Mouse (Mus musculus): ENCODE results near the gene Adk. TPM values are rescaled to one million over a fixed set of nuclear protein-coding genes. Genes with fewer than 3 reads are reported as not detected.

Gene Adk
- polyA plus RNA-seq, 1 experiment: 27.3 TPM

DNA sequence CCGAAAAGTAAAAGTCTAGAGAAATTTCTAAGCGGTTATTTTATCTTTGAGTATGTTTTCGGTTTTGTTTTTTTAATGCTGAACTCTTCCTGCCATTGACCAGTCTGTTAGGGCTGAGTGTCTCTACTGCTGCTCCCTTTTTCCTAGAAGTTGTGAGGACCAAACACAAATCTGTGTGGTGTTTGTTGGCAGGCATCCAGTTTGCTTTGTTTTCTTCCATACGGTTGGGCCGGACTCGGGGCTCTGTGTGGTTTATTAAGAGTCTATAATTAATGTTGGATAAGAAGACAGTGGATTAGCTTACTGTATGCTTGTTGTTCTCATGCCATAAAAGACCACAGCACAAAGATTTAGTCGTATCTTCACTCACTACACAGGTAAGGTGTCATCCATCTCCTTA, 233.9 kb downstream of the Adk start:
- H3K27ac ChIP-seq (ENCODE audit: control insufficient read depth, insufficient read depth, low read depth, low read length, poor library complexity): no peak overlapping the region
- TF ChIP-seq POLR2A (IDR thresholded peaks at IDR 0.05; ENCODE audit: borderline replicate concordance, control insufficient read depth, low read depth, low read length) (no peak), CTCF (IDR thresholded peaks at IDR 0.05; ENCODE audit: control insufficient read depth, insufficient read depth, low read length) (no peak)
- no peaks in the 10 kb centered on the region for H3K4me1 ChIP-seq (ENCODE audit: control insufficient read depth, insufficient read depth, low read length)
- WGBS: 90% methylated on average over 7 of the region's 7 CpGs
- no peak overlapping the region for H3K4me3 ChIP-seq (replicated peaks; ENCODE audit: control insufficient read depth, low read depth, low read length)

DNA sequence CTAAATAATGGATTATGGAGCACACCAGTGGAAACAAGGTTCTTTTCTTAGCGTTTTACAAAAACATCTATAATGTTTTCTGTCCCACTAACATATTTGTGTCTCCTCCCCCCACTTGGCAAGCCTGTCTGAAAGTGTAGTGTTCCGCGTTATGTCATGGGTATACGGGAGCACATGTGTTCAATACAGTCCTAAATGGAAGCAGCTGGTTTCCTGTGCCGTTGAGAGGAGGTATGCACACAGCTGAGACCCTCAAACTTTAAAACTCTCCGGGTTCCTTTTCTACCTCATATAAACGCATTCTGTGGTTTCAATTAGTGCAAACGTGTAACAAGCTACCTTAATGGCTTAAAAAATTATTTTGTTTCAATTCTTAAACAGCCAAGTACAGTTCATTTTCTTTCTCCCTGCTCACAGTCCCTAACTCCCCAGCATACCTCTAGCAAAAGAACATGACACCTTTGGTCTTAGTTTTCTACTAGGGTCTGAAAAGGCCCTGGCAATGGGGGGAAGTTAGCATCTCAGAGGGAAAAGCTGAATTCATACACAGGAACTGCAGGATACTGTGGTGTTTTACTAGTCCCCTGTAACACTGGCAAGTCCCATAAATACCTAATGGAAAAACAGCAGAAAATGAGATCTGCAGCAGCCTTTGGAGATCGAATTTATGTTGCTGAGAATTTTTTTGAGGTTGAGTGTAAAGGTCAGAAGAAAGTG, 235.5 kb downstream of the Adk start:
- no peaks in the 10 kb centered on the region for H3K4me1 ChIP-seq (ENCODE audit: control insufficient read depth, insufficient read depth, low read length)
- TF ChIP-seq CTCF (IDR thresholded peaks at IDR 0.05; ENCODE audit: control insufficient read depth, insufficient read depth, low read length): no peak
- TF ChIP-seq POLR2A (IDR thresholded peaks at IDR 0.05; ENCODE audit: borderline replicate concordance, control insufficient read depth, low read depth, low read length): no peak
- WGBS: 25% methylated on average over 9 of the region's 9 CpGs
- no peak overlapping the region for H3K27ac ChIP-seq (ENCODE audit: control insufficient read depth, insufficient read depth, low read depth, low read length, poor library complexity)
- H3K4me3 ChIP-seq (replicated peaks; ENCODE audit: control insufficient read depth, low read depth, low read length): no peak overlapping the region

DNA sequence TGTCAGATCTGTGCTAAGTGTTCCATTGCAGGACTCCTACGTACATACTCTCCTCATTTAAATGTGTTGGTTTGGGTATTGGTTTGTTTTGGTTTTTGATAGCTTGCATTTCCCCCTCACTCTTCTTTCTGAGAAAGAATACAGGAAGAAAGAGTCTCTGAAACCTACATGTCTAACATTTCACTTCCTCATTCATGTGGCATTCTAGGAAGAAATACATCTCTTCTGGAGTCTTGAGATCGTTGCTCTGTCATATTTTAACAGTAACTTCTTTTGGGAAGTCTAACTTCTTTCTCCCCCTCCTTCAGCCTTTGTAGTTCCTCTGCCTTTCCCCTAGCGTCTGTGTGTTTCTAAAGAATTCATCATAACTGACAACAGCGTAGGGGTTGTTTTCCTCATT, 247.4 kb downstream of the Adk start:
- WGBS: 17% methylated on average over 4 of the region's 4 CpGs
- TF ChIP-seq POLR2A (IDR thresholded peaks at IDR 0.05; ENCODE audit: borderline replicate concordance, control insufficient read depth, low read depth, low read length) (no peak), CTCF (IDR thresholded peaks at IDR 0.05; ENCODE audit: control insufficient read depth, insufficient read depth, low read length) (no peak)
- Histone ChIP-seq H3K27ac (ENCODE audit: control insufficient read depth, insufficient read depth, low read depth, low read length, poor library complexity) (no peak overlapping the region), H3K4me3 (replicated peaks; ENCODE audit: control insufficient read depth, low read depth, low read length) (no peak overlapping the region), H3K4me1 (ENCODE audit: control insufficient read depth, insufficient read depth, low read length) (peaks cover 2% of the 10 kb centered on the region)

DNA sequence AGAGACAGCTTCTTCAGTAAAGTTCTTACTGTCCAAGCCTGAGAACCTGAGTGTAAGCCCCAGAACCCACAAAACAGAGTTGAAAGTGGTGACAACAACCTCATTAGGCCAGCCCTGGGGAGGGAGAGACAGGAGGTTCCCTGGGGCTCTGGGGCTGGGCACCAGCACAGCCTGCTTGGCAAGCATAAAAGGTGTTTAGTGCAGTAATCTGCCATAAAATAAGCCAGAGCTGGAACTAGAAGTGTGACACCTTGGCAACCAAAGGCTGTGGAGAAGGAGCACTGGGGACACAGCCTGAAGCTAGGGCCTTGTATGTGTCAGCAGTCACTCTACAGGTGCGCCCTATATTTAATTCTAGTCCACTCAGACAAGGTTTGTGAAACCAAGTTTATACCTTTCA, 252.4 kb downstream of the Adk start:
- Histone ChIP-seq H3K4me1 (ENCODE audit: control insufficient read depth, insufficient read depth, low read length) (peaks cover 2% of the 10 kb centered on the region), H3K4me3 (replicated peaks; ENCODE audit: control insufficient read depth, low read depth, low read length) (no peak overlapping the region), H3K27ac (ENCODE audit: control insufficient read depth, insufficient read depth, low read depth, low read length, poor library complexity) (no peak overlapping the region)
- whole genome bisulfite sequencing: 85% methylated on average over 1 of the region's 1 CpGs
- TF ChIP-seq POLR2A (IDR thresholded peaks at IDR 0.05; ENCODE audit: borderline replicate concordance, control insufficient read depth, low read depth, low read length): no peak
- TF ChIP-seq CTCF (IDR thresholded peaks at IDR 0.05; ENCODE audit: control insufficient read depth, insufficient read depth, low read length): no peak

DNA sequence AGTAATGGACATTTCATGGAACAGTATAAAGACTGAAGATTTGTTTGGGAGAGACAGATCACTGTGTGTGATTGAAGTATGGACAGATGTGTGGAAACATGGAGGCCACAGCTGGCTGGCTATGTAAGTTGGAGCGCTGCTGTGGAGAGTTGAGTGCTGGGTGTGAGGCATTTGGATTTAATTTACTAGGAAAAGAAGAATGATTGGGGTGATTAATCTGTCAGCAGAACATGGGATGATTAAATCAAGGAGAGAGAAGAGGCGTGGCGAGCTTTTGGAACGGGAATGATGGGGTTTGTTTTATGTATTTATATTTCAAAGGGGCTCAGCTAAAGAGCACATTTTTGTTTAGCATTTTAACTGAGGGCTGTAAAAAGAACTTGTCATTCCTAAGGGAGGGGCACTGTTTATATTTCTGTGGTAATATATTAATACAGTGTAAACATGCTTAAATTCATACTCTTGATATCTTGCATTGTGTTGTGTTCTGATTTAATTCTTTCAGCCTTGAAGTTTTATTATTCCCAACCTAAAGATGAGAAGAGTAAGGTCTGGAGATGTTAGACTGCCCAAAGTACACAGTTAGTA, 256.1 kb downstream of the Adk start:
- 86% methylated on average over 4 of the region's 4 CpGs for WGBS
- TF ChIP-seq POLR2A (IDR thresholded peaks at IDR 0.05; ENCODE audit: borderline replicate concordance, control insufficient read depth, low read depth, low read length) (no peak), CTCF (IDR thresholded peaks at IDR 0.05; ENCODE audit: control insufficient read depth, insufficient read depth, low read length) (no peak)
- no peak overlapping the region for H3K4me3 ChIP-seq (replicated peaks; ENCODE audit: control insufficient read depth, low read depth, low read length)
- no peak overlapping the region for H3K27ac ChIP-seq (ENCODE audit: control insufficient read depth, insufficient read depth, low read depth, low read length, poor library complexity)
- peaks cover 1% of the 10 kb centered on the region; the same call in 1 of the 2 replicates for H3K4me1 ChIP-seq (ENCODE audit: control insufficient read depth, insufficient read depth, low read length)

DNA sequence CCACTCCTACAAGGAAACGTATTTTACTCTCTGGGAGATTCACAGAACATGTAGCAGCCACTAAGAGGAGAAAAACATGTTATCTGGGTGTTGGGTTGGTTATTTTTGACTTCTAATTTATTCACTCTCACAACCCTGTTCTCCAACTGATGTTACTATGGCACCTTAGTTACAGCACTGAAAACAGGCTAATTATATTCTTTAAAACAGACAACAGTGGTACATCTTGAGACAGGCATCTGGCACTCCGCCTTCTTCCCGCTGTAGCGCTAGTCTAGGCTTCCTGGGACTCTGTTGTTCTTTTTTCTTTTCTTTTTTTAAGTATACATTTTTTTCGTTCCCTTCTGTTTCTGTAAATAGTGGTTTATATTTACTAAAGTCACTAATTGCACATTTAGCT, 258.2 kb downstream of the Adk start:
- Histone ChIP-seq H3K4me1 (ENCODE audit: control insufficient read depth, insufficient read depth, low read length) (peaks cover 1% of the 10 kb centered on the region; the same call in 1 of the 2 replicates), H3K27ac (ENCODE audit: control insufficient read depth, insufficient read depth, low read depth, low read length, poor library complexity) (no peak overlapping the region), H3K4me3 (replicated peaks; ENCODE audit: control insufficient read depth, low read depth, low read length) (no peak overlapping the region)
- TF ChIP-seq POLR2A (IDR thresholded peaks at IDR 0.05; ENCODE audit: borderline replicate concordance, control insufficient read depth, low read depth, low read length): no peak
- TF ChIP-seq CTCF (IDR thresholded peaks at IDR 0.05; ENCODE audit: control insufficient read depth, insufficient read depth, low read length): no peak
- 85% methylated on average over 5 of the region's 5 CpGs for WGBS

DNA sequence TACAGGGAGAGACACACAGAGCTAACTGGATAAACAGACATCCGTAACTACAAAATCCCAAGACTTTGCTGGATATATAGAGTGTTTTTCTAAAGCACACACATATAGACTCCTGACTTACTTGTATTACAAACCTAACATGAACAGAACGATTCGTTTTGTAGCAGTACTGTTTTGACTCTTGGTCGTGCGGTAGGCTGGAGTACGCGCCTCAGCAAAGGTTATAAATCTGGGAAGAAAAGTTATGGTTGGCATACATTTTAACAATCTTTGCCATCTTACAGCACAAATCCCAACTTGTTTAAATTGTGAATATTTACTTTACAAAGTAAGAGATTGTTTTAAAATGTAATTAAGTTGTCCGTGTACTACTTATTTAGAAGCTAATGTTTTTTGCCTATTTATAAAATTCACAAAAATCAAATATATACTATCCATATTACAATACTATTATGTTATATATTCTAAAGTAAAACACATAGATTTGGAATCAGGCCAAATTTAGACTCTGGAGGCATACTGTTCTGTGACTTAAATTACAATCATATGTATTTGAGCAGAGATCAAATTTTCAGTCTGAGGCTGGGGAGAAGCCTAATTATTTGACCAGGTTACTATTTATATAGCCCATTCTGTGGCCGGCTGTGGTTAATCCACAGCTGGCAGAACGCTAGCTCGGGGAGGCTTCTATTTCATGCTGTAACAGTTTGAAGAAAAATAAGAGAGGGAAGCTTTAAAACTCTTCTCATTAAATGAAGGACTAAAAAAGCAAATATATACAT, 261.4 kb downstream of the Adk start:
- WGBS: 83% methylated on average over 11 of the region's 11 CpGs
- Histone ChIP-seq H3K27ac (ENCODE audit: control insufficient read depth, insufficient read depth, low read depth, low read length, poor library complexity) (no peak overlapping the region), H3K4me3 (replicated peaks; ENCODE audit: control insufficient read depth, low read depth, low read length) (no peak overlapping the region), H3K4me1 (ENCODE audit: control insufficient read depth, insufficient read depth, low read length) (peaks cover 1% of the 10 kb centered on the region; the same call in 1 of the 2 replicates)
- TF ChIP-seq CTCF (IDR thresholded peaks at IDR 0.05; ENCODE audit: control insufficient read depth, insufficient read depth, low read length) (no peak), POLR2A (IDR thresholded peaks at IDR 0.05; ENCODE audit: borderline replicate concordance, control insufficient read depth, low read depth, low read length) (no peak)

DNA sequence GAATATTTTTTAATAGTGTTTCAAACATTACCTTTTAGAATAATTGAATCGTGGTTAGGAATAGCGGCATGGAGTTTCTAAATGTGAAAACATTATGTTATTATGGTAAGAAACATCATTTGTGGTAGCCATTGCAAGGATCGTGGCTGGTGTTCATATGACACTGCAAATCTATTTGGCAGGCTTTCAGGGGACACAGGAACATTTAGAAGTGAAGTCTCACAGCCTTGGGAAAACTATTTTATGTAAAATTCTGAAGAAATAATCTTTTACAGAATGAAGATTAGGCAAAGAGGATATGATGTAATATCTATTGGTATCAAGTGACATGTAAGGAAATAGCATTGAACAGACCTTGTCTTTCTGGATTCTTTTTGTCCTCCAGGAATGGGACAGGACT, 262.1 kb downstream of the Adk start:
- Histone ChIP-seq H3K27ac (ENCODE audit: control insufficient read depth, insufficient read depth, low read depth, low read length, poor library complexity) (no peak overlapping the region), H3K4me3 (replicated peaks; ENCODE audit: control insufficient read depth, low read depth, low read length) (no peak overlapping the region), H3K4me1 (ENCODE audit: control insufficient read depth, insufficient read depth, low read length) (peaks cover 1% of the 10 kb centered on the region; the same call in 1 of the 2 replicates)
- TF ChIP-seq CTCF (IDR thresholded peaks at IDR 0.05; ENCODE audit: control insufficient read depth, insufficient read depth, low read length) (no peak), POLR2A (IDR thresholded peaks at IDR 0.05; ENCODE audit: borderline replicate concordance, control insufficient read depth, low read depth, low read length) (no peak)
- 59% methylated on average over 3 of the region's 3 CpGs for WGBS
